Mouse (Mus musculus) C2C12 (cell line): ENCODE measurements around the gene Rnf213. TPM values are rescaled to one million over a fixed set of nuclear protein-coding genes. Genes with fewer than 3 reads are reported as not detected.

ENCODE experiments used
- H3K27me3 ChIP-seq: one replicate; pipeline ENCODE4 v1.6.1; 2011; ENCODE audit not compliant: control insufficient read depth, insufficient read depth, insufficient read length
- H3K36me3 ChIP-seq: one replicate; pipeline ENCODE4 v1.6.1; 2011; ENCODE audit not compliant: control insufficient read depth, insufficient read depth
- H3K4me3 ChIP-seq: one replicate; pipeline ENCODE4 v1.5.1; 2011; ENCODE audit warnings: mild to moderate bottlenecking, control low read depth; ENCODE audit not compliant: poor library complexity, insufficient read depth, severe bottlenecking
- H3K79me2 ChIP-seq: one replicate; pipeline ENCODE4 v1.6.1; 2011; ENCODE audit not compliant: control insufficient read depth, insufficient read depth
- H3K79me3 ChIP-seq: one replicate; pipeline ENCODE4 v1.6.1; 2011; ENCODE audit warnings: low read depth, control low read depth
- H3ac ChIP-seq: one replicate; pipeline ENCODE3; 2011; ENCODE audit warnings: low read depth; ENCODE audit not compliant: control insufficient read depth, insufficient read length
- CEBPB ChIP-seq: IDR thresholded peaks from one replicate; pipeline ENCODE4 v1.6.1; 2011; ENCODE audit warnings: low read depth, mild to moderate bottlenecking, control low read depth, moderate library complexity
- CTCF ChIP-seq: IDR thresholded peaks from one replicate; pipeline ENCODE4 v1.5.1; 2011; ENCODE audit not compliant: control insufficient read depth, insufficient read depth, insufficient read length
- FOSL1 ChIP-seq: IDR thresholded peaks from one replicate; pipeline ENCODE4 v1.8.0; 2011; ENCODE audit warnings: mild to moderate bottlenecking, low read length; ENCODE audit not compliant: poor library complexity, insufficient read depth, severe bottlenecking
- MAX ChIP-seq: IDR thresholded peaks from one replicate; pipeline ENCODE4 v1.6.1; 2011; ENCODE audit warnings: mild to moderate bottlenecking, control low read depth
- MYOD1 ChIP-seq: IDR thresholded peaks from one replicate; pipeline ENCODE4 v1.6.1; 2011; ENCODE audit warnings: low read depth; ENCODE audit not compliant: control insufficient read depth, insufficient read length
- MYOG ChIP-seq: IDR thresholded peaks from one replicate; pipeline ENCODE4 v1.6.1; 2011; ENCODE audit not compliant: control insufficient read depth, insufficient read length; ENCODE audit errors: extremely low read depth
- USF1 ChIP-seq: IDR thresholded peaks from one replicate; pipeline ENCODE4 v1.6.1; 2011; ENCODE audit warnings: low read depth, mild to moderate bottlenecking, control low read depth, moderate library complexity
- polyA plus RNA-seq: library from polyadenylated mRNA; unstranded; fragments of >200 nt; fragmentation: generic; extraction: Trizol; gene quantifications from one replicate; pipeline ENCODE4 v1.2.1, GENCODE M21; 2012; ENCODE audit warnings: missing spikeins

The Rnf213 gene
- polyA plus RNA-seq, 1 experiment: 6.3 TPM

DNA sequence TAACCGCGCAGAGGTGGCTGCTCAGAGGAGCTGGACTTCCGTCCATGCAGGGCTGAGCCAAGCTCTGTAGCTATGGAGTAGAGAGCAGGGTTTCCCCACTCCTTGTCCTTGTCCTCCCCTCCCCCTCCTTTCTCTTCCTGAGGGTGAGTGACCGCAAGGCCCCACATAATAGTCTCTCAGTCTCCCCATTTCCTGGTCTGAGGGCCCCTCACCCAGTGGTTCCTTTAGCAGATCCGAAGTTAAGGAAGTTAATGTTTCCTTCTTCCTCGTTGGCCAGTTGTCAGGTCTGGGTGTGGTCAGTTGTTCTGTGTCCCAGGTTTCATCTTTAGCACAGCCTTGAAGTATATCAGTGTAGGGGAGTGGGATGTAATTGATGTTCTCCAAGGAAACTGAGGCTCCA, 17.5 kb upstream of the Rnf213 start:
- Histone ChIP-seq H3K36me3 (no peaks in the 10 kb centered on the region), H3ac (no peak overlapping the region), H3K79me3 (no peaks in the 10 kb centered on the region), H3K27me3 (no peaks in the 10 kb centered on the region), H3K4me3 (no peak overlapping the region), H3K79me2 (no peaks in the 10 kb centered on the region)
- no peak for TF ChIP-seq FOSL1

DNA sequence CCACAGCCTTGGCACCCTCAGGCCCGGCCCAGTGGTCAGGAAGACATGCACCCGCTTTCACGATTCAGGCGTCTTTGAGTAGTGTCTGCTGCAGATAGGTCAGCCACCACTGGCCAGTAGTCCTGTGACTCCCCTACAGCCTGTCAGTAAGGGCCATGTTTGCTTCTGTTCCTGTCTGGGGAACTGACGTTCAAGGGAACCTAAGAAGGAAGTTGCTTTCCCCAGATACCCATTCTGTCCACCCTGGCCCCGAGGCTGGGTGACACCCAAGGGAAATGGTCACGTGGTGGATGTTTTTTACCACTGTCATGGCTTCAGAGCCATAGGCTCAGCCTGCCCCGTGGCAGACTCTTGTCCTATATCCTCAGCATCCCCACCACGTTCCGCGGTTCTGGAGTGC, 15.6 kb upstream of the Rnf213 start:
- H3ac ChIP-seq: no peak overlapping the region
- no peaks in the 10 kb centered on the region for H3K36me3 ChIP-seq
- H3K4me3 ChIP-seq: no peak overlapping the region
- no peaks in the 10 kb centered on the region for H3K79me2 ChIP-seq
- TF ChIP-seq CTCF (no peak), CEBPB (no peak), MAX (no peak), MYOD1 (no peak), USF1 (no peak), FOSL1 (no peak), MYOG (no peak)
- no peaks in the 10 kb centered on the region for H3K27me3 ChIP-seq
- H3K79me3 ChIP-seq: no peaks in the 10 kb centered on the region

DNA sequence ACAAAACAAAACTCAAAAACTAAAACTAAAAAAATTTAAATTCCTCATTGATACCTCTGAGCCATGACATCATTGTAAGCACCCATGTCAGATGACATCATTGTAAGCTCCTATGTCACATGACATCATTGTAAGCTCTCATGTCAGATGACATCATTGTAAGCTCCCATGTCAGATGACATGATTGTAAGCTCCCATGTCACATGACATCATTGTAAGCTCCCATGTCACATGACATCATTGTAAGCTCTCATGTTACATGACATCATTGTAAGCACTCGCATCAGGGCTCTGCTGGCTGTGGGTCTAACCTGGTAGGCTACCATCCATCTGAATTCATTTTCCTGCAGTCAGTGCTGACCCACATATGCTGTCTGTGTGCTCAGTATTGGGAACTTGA, 14.3 kb upstream of the Rnf213 start:
- Histone ChIP-seq H3K79me3 (no peaks in the 10 kb centered on the region), H3ac (no peak overlapping the region), H3K4me3 (no peak overlapping the region)

DNA sequence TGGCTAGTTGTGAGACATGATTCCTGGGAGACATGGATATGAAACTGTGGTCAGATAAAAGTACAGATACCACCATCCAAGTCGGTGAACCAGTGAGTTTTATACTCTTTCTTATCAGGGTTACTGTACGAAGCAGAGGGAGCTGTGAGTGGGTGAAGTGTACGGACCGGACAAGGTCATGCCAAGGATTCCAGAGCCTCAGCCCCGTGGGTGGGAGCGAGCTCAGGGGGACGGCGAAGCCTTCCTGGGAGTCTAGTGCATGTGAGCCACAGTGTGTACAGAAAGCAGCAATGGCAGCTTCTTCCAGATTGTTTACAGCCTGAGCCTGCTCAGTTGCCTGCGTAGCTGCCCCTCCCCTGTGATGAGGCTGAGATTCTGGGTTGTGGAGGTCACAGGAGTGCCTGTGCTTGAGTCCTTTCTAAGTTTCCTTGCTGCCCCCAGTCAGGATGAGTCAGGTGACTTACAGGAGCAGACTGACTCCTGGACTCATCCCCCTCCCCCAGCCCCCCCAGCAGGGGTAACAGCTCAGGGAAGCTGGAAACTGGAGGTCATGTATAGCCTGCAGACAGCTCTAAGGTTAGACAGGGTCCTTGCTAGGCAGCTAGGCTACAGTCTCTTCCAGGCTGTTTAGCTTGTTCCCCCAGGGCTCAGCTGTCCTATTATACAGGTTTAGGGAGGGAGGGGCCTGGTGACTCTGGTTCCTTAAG, 11.1 kb upstream of the Rnf213 start:
- Histone ChIP-seq H3K27me3 (no peaks in the 10 kb centered on the region), H3ac (no peak overlapping the region), H3K4me3 (no peak overlapping the region), H3K79me3 (no peaks in the 10 kb centered on the region), H3K36me3 (no peaks in the 10 kb centered on the region), H3K79me2 (no peaks in the 10 kb centered on the region)
- TF ChIP-seq CEBPB (no peak), MAX (no peak), FOSL1 (no peak), MYOG (no peak), USF1 (no peak), CTCF (no peak), MYOD1 (no peak)

More for the DNA sequence above, 14.3 kb upstream of the Rnf213 start:
- H3K36me3 ChIP-seq: no peaks in the 10 kb centered on the region
- H3K79me2 ChIP-seq: no peaks in the 10 kb centered on the region
- no peak for TF ChIP-seq MYOD1
- no peak for TF ChIP-seq USF1
- TF ChIP-seq CEBPB: no peak
- no peak for TF ChIP-seq MAX
- TF ChIP-seq FOSL1: no peak
- TF ChIP-seq CTCF: no peak
- TF ChIP-seq MYOG: no peak
- no peaks in the 10 kb centered on the region for H3K27me3 ChIP-seq

DNA sequence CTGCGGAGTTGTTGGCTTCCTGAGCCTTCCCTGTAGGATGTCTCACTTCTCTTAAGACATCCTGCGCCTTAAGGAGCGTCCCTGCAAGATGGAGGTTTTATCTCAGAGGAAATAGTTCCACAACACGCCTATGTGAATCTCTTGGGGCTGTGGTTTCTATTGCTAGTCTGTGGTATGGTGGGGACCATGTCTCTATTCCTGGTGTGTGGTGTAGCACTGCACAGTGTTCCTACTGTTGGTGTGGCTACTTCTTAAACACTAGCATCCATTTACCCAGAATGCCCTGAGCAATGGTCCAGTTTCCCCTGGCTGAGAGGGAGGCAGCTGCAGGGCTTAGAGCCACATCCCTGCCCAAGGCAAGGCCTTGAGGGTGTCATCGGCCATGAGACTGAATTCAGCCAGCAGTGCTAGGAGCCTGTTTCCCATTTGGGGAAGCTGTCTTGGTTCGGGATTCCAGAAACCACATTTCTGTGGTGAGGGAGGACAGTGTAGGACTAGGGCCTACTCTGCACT, 10.5 kb upstream of the Rnf213 start:
- Histone ChIP-seq H3K36me3 (no peaks in the 10 kb centered on the region), H3K79me3 (no peaks in the 10 kb centered on the region), H3K27me3 (no peaks in the 10 kb centered on the region), H3K79me2 (no peaks in the 10 kb centered on the region), H3K4me3 (no peak overlapping the region), H3ac (no peak overlapping the region)
- TF ChIP-seq MYOD1 (no peak), CEBPB (no peak), USF1 (no peak), MAX (no peak), FOSL1 (no peak), MYOG (no peak), CTCF (no peak)

DNA sequence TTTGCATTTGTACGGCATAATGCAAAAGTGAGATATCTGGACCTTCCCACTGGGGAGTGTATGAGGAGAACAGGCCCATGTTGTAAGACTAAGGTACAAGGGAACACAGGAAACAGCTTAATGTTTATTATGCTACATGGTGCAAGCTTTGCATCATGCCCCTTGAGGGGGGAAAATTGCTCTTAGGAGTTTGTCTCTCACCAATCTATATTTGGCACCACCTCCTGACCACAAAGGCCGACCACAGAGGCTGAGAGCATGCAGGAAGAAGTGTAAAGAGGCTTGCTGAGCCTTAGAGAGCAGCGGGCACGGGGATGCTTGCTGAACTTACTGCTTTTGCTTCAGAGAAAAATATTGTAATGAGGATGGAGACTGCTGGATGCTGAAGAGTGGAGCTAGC, 8.0 kb upstream of the Rnf213 start:
- H3K27me3 ChIP-seq: no peaks in the 10 kb centered on the region
- TF ChIP-seq USF1 (no peak), CEBPB (peak; percentile 28), CTCF (no peak), FOSL1 (no peak)
- no peak overlapping the region for H3K4me3 ChIP-seq
- H3K79me2 ChIP-seq: no peaks in the 10 kb centered on the region
- H3ac ChIP-seq: no peak overlapping the region
- no peaks in the 10 kb centered on the region for H3K36me3 ChIP-seq
- no peaks in the 10 kb centered on the region for H3K79me3 ChIP-seq
